Mouse (Mus musculus) ES-Bruce4 (cell line): ENCODE measurements at regions not wholly inside any gene's neighbourhood (a gene's known extent, or its start where the extent isn't known, plus 50 kb on each side); places are given as distances from the start of the nearest gene placed in this dataset.

Experiments used
- H3K27ac ChIP-seq: 2 replicates; pipeline ENCODE4 v1.5.1; 2012; ENCODE audit warnings: low read length, inconsistent platforms; ENCODE audit not compliant: insufficient read depth
- H3K27me3 ChIP-seq: 2 replicates; pipeline ENCODE4 v1.6.1; 2012; ENCODE audit warnings: mild to moderate bottlenecking, low read length, inconsistent platforms; ENCODE audit not compliant: control insufficient read depth, poor library complexity, insufficient read depth, severe bottlenecking
- H3K36me3 ChIP-seq: 2 replicates; pipeline ENCODE4 v1.6.1; 2012; ENCODE audit warnings: inconsistent platforms, mild to moderate bottlenecking, low read length, moderate library complexity; ENCODE audit not compliant: control insufficient read depth, poor library complexity, insufficient read depth, severe bottlenecking
- H3K4me1 ChIP-seq: one replicate; pipeline ENCODE4 v1.8.1; 2011; ENCODE audit warnings: low read length; ENCODE audit not compliant: control insufficient read depth, insufficient read depth
- H3K4me3 ChIP-seq: 2 replicates; pipeline ENCODE4 v1.5.1; 2011; ENCODE audit warnings: low read depth, mild to moderate bottlenecking, low read length
- H3K9ac ChIP-seq: 2 replicates; pipeline ENCODE4 v1.6.1; 2012; ENCODE audit warnings: low read depth, mild to moderate bottlenecking, inconsistent platforms; ENCODE audit not compliant: poor library complexity, severe bottlenecking
- H3K9me3 ChIP-seq: replicated peaks from 2 replicates; pipeline ENCODE4 v1.6.1; 2012; ENCODE audit warnings: mild to moderate bottlenecking, low read length, inconsistent platforms; ENCODE audit not compliant: control insufficient read depth, poor library complexity, insufficient read depth, severe bottlenecking
- CTCF ChIP-seq: IDR thresholded peaks from one replicate; pipeline ENCODE4 v1.8.1; 2011; ENCODE audit warnings: low read depth, low read length
- EP300 ChIP-seq: IDR thresholded peaks from 2 replicates; pipeline ENCODE4 v1.6.1; 2011; ENCODE audit warnings: low read depth, low read length; ENCODE audit not compliant: insufficient read depth
- POLR2A ChIP-seq: IDR thresholded peaks from one replicate; pipeline ENCODE4 v1.8.1; 2011; ENCODE audit warnings: low read length; ENCODE audit not compliant: insufficient read depth

- TF ChIP-seq POLR2A (no peak), EP300 (no peak), CTCF (peak; percentile 55)
- H3K4me3 ChIP-seq: no peak overlapping the region
- no peaks in the 10 kb centered on the region for H3K36me3 ChIP-seq
- H3K27ac ChIP-seq: no peak overlapping the region
- H3K9ac ChIP-seq: no peak overlapping the region
- no peaks in the 10 kb centered on the region for H3K9me3 ChIP-seq
- H3K27me3 ChIP-seq: no peaks in the 10 kb centered on the region
- no peaks in the 10 kb centered on the region for H3K4me1 ChIP-seq
These were observed 933.9 kb downstream of the Gbe1 start for GRCm38 (mm10) chr16:71247516-71248139.

DNA sequence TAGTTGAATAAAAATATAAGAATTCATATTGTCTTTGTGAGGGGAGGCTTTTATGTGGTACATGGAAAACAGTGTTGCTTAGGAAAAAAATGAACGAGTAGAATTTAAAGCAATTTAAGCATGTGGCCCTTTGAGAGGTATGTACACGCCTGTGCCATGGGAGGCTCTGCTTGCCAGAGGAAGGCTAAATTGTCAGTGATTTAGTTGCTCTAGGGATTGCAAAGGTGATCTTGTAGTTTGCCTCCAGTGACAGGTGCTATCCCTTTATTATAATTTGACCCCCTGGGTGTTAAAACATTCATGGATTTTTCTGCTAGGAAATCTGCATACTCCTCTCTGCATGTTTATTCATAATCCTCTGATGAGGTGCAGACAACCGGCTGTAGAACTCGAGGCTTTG lies 942.0 kb downstream of the Gbe1 start:
- no peaks in the 10 kb centered on the region for H3K36me3 ChIP-seq
- H3K9ac ChIP-seq: no peak overlapping the region
- H3K27ac ChIP-seq: no peak overlapping the region
- H3K4me3 ChIP-seq: no peak overlapping the region
- no peaks in the 10 kb centered on the region for H3K9me3 ChIP-seq
- no peaks in the 10 kb centered on the region for H3K27me3 ChIP-seq
- no peak for TF ChIP-seq EP300
- TF ChIP-seq POLR2A: no peak
- no peak for TF ChIP-seq CTCF
- no peaks in the 10 kb centered on the region for H3K4me1 ChIP-seq

- no peaks in the 10 kb centered on the region for H3K4me1 ChIP-seq
- TF ChIP-seq POLR2A: no peak
- no peak for TF ChIP-seq CTCF
- no peak for TF ChIP-seq EP300
- H3K9me3 ChIP-seq: no peaks in the 10 kb centered on the region
- no peak overlapping the region for H3K4me3 ChIP-seq
- no peak overlapping the region for H3K27ac ChIP-seq
- no peaks in the 10 kb centered on the region for H3K36me3 ChIP-seq
- H3K27me3 ChIP-seq: no peaks in the 10 kb centered on the region
- no peak overlapping the region for H3K9ac ChIP-seq
These were observed 942.4 kb downstream of the Gbe1 start for GRCm38 (mm10) chr16:71256175-71256574.

DNA sequence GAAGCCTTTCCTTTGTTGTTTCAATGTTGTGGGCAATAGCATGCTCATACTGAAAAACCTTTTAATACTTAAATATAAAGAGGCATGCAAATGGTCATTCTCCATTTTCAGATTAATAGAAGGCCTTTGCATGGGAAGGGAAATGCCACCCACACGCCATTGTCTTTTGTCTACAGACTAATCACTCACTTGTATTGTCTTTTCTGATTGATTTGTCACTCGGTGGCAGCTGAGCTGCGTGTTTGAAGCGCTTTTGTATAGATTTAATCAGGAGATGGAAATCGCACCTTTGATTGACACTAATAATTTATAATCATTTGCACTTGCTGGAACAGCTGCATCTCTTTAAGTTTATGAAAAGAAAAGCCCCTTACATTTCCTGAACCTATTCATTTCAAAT lies 953.4 kb downstream of the Gbe1 start:
- no peaks in the 10 kb centered on the region for H3K4me1 ChIP-seq
- TF ChIP-seq CTCF: no peak
- no peak for TF ChIP-seq EP300
- no peak for TF ChIP-seq POLR2A
- H3K9ac ChIP-seq: no peak overlapping the region
- no peak overlapping the region for H3K27ac ChIP-seq
- H3K27me3 ChIP-seq: no peaks in the 10 kb centered on the region
- no peaks in the 10 kb centered on the region for H3K9me3 ChIP-seq
- H3K4me3 ChIP-seq: no peak overlapping the region
- H3K36me3 ChIP-seq: no peaks in the 10 kb centered on the region
